Mouse (Mus musculus) heart, adult 2 months (tissue): Measurements from ENCODE around the gene Bod1l.

ENCODE experiments used
- CTCF ChIP-seq: fragments of 200-600 bp; IDR thresholded peaks from 2 replicates; pipeline ENCODE4 v1.8.1; 2022; ENCODE audit warnings: antibody characterized with exemption, mild to moderate bottlenecking, moderate library complexity
- POLR2A ChIP-seq: fragments of 200-500 bp; IDR thresholded peaks from 2 replicates; pipeline ENCODE4 v1.6.1; 2011; ENCODE audit warnings: mild to moderate bottlenecking, low read depth, low read length, control low read depth; ENCODE audit not compliant: insufficient read depth

DNA sequence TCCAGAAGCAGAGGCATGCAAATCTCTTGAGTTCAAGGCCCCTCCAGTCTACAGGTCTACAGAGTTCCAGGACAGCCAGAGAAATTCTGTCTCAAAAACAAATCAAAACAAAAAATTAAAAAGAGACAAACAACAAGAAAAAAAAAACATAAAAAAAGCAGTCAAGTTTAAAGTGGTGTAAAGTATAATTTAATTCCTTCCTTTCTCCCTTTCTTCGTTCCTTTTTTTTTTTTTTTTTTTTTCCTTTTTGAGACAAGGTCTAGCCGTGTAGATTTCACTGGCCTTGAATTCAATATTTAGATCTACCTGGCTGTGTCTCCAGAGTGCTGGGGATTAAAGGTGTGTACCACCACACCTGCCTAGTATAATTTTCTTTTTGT is 1.4 kb upstream of the Bod1l start:
- TF ChIP-seq POLR2A (no peak), CTCF (no peak)
